In the genomic region with DNA sequence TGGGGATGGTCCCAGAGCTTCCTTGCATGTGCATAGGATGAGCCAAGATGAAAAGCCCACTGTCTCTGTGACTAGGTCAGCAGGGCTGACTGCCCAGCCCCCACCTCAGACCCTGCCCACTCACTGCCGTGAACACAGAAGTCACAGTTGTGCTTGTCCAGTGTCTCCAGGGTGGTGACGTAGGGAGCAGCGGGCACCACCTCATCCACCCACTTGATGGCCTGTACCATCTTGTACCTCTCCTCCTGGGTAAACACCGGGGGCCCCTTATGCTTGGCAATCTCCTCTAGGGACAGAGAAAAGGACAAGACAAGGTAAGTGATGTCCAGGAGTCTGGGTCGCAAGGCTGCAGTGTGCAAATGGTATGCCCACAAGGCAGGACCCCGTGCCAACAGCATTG, we compare ENCODE assay signal across 17 mouse cellular contexts. TPM values are rescaled to one million over a fixed set of nuclear protein-coding genes. Genes with fewer than 3 reads are reported as not detected.
A peak's percentile ranks its signal among the peaks of the same experiment; 100 is the strongest.
DNase-seq lines count a peak whose midpoint lies in the region; ATAC-seq lines count a peak whose summit lies in the region.
"Had no signal": no experiment of that assay in that cellular context is flagged by ENCODE, and none has a peak within 500 bp of the region (broad histone marks: within the 10 kb centered on the region; RNA-seq: fewer than 3 reads in every experiment).

No protein-coding gene starts in this region.

- H3K9me3 ChIP-seq in hindbrain, embryonic 16.5 days (ENCODE audit: control insufficient read depth, low read length) = no peaks in the 10 kb centered on the region
- H3K9me3 ChIP-seq in hindbrain, embryonic 11.5 days (ENCODE audit: control insufficient read depth, low read length) = no peaks in the 10 kb centered on the region
- no peaks in the 10 kb centered on the region for H3K9me3 ChIP-seq in liver, embryonic 13.5 days (replicated peaks)
- H3K9me3 ChIP-seq: heart, embryonic 10.5 days; midbrain, embryonic 15.5 days had no signal

- WGBS in hindbrain, embryonic 16.5 days = 96% methylated on average over 6 of the region's 6 CpGs
- 94% methylated on average over 6 of the region's 6 CpGs for WGBS in hindbrain, embryonic 11.5 days
- WGBS in liver, embryonic 13.5 days (ENCODE audit: insufficient replicate concordance) = 96% methylated on average over 6 of the region's 6 CpGs

- H3K27ac ChIP-seq in hindbrain, embryonic 16.5 days (ENCODE audit: low read depth, low read length) = no peak overlapping the region
- no peak overlapping the region for H3K27ac ChIP-seq in hindbrain, embryonic 11.5 days (ENCODE audit: low read depth, low read length)
- no peak overlapping the region for H3K27ac ChIP-seq in liver, embryonic 13.5 days
- H3K27ac ChIP-seq: heart, embryonic 10.5 days; macrophage; midbrain, embryonic 15.5 days had no signal

- 0 out of 2 replicates have a peak overlapping the region, but pooled peaks have one; percentile 19 for H3K9ac ChIP-seq in hindbrain, embryonic 16.5 days (ENCODE audit: low read depth, low read length)
- H3K9ac ChIP-seq in hindbrain, embryonic 11.5 days (ENCODE audit: low read depth, low read length) = no peak overlapping the region
- peak overlapping the region; percentile 88; the same call in 1 of the 2 replicates for H3K9ac ChIP-seq in liver, embryonic 13.5 days
- H3K9ac ChIP-seq: lung, embryonic 14.5 days; midbrain, embryonic 15.5 days had no signal

- peaks cover 45% of the 10 kb centered on the region for H3K36me3 ChIP-seq in hindbrain, embryonic 16.5 days (ENCODE audit: control insufficient read depth, insufficient read depth, low read length)
- H3K36me3 ChIP-seq in hindbrain, embryonic 11.5 days (ENCODE audit: control insufficient read depth, insufficient read depth, low read length) = peaks cover 11% of the 10 kb centered on the region
- peaks cover 80% of the 10 kb centered on the region for H3K36me3 ChIP-seq in liver, embryonic 13.5 days

- H3K4me2 ChIP-seq in hindbrain, embryonic 16.5 days (ENCODE audit: low read length) = no peak overlapping the region
- H3K4me2 ChIP-seq in hindbrain, embryonic 11.5 days (replicated peaks; ENCODE audit: low read depth, low read length) = no peak overlapping the region
- peak overlapping the region; percentile 90 for H3K4me2 ChIP-seq in liver, embryonic 13.5 days
- H3K4me2 ChIP-seq: lung, embryonic 14.5 days; midbrain, embryonic 15.5 days had no signal

- no peak overlapping the region for H3K4me3 ChIP-seq in hindbrain, embryonic 16.5 days (ENCODE audit: low read length)
- H3K4me3 ChIP-seq in hindbrain, embryonic 11.5 days (ENCODE audit: low read depth, low read length) = no peak overlapping the region
- peak overlapping the region; percentile 19; the same call in 1 of the 2 replicates for H3K4me3 ChIP-seq in liver, embryonic 13.5 days (replicated peaks)
- H3K4me3 ChIP-seq: midbrain, embryonic 15.5 days had no signal

- ATAC-seq in hindbrain, embryonic 16.5 days = no peak
- ATAC-seq in hindbrain, embryonic 11.5 days (ENCODE audit: low FRiP score) = no peak
- ATAC-seq in liver, embryonic 13.5 days (ENCODE audit: low read depth) = no peak
- ATAC-seq: forebrain, embryonic 14.5 days; midbrain, embryonic 15.5 days had no signal

- DNase-seq in hindbrain, embryonic 11.5 days (ENCODE audit: low spot score) = no peak
- peak; percentile 40 for DNase-seq in testis, postnatal 10 days (ENCODE audit: low spot score)
- no peak for DNase-seq in testis, postnatal 14 days (ENCODE audit: low spot score)
- no peak for DNase-seq in liver, embryonic 13.5 days
- DNase-seq in thymus, postnatal 0 days (ENCODE audit: low spot score) = no peak
- DNase-seq in ovary, postnatal 10 days (ENCODE audit: low spot score) = no peak
- DNase-seq: adrenal gland, postnatal 36 days; gastrocnemius, postnatal 36 days; heart, postnatal 14 days; lung, embryonic 14.5 days; right cerebral cortex, postnatal 14 days; thymus, postnatal 4 days had no signal

- H3K27me3 ChIP-seq in hindbrain, embryonic 16.5 days (replicated peaks; ENCODE audit: control insufficient read depth, insufficient read depth, low read length) = no peaks in the 10 kb centered on the region
- H3K27me3 ChIP-seq in hindbrain, embryonic 11.5 days (ENCODE audit: control insufficient read depth, insufficient read depth, low read length) = no peaks in the 10 kb centered on the region
- H3K27me3 ChIP-seq in liver, embryonic 13.5 days = no peaks in the 10 kb centered on the region
- H3K27me3 ChIP-seq: midbrain, embryonic 15.5 days had no signal

- peaks cover 20% of the 10 kb centered on the region for H3K4me1 ChIP-seq in hindbrain, embryonic 16.5 days (ENCODE audit: control insufficient read depth, insufficient read depth, low read depth, low read length)
- H3K4me1 ChIP-seq in hindbrain, embryonic 11.5 days (replicated peaks; ENCODE audit: control insufficient read depth, insufficient read depth, low read length) = peaks cover 4% of the 10 kb centered on the region; the same call in 1 of the 2 replicates
- peaks cover 39% of the 10 kb centered on the region for H3K4me1 ChIP-seq in liver, embryonic 13.5 days (replicated peaks)

RNA-seq across cellular contexts. Expression of a gene that starts 2.6 kb away (rescaled TPM):
- 236 and 242 TPM in 2 replicates for polyA plus RNA-seq in hindbrain, embryonic 16.5 days (2015; fragmentation: Nextera tagmentation; extraction: Ambion mirVana)
- 104 and 105 TPM in 2 replicates for polyA plus RNA-seq in hindbrain, embryonic 11.5 days (2014; fragmentation: Nextera tagmentation; extraction: Ambion mirVana)
- 114 and 116 TPM in 2 replicates for polyA plus RNA-seq in liver, embryonic 13.5 days (2015; fragmentation: Nextera tagmentation; extraction: Ambion mirVana)
- 113 and 114 TPM in 2 replicates for polyA plus RNA-seq in thymus, postnatal 0 days (2015; fragmentation: Nextera tagmentation; extraction: Ambion mirVana)

RNA-seq across cellular contexts. Expression of a gene that starts 6.9 kb away (rescaled TPM):
- polyA plus RNA-seq in hindbrain, embryonic 16.5 days (2015; fragmentation: Nextera tagmentation; extraction: Ambion mirVana) = 0.99 and 1.00 TPM in 2 replicates
- 0.42 TPM in 1 of 2 replicates, not detected in the other for polyA plus RNA-seq in hindbrain, embryonic 11.5 days (2014; fragmentation: Nextera tagmentation; extraction: Ambion mirVana)
- 9.5 and 12.6 TPM in 2 replicates for polyA plus RNA-seq in liver, embryonic 13.5 days (2015; fragmentation: Nextera tagmentation; extraction: Ambion mirVana)
- polyA plus RNA-seq in thymus, postnatal 0 days (2015; fragmentation: Nextera tagmentation; extraction: Ambion mirVana) = 1.6 and 2.1 TPM in 2 replicates
- polyA plus RNA-seq: macrophage had no signal

RNA-seq across cellular contexts. Expression of a gene that starts 9.9 kb away (rescaled TPM):
- 39.4 and 41.3 TPM in 2 replicates for polyA plus RNA-seq in hindbrain, embryonic 16.5 days (2015; fragmentation: Nextera tagmentation; extraction: Ambion mirVana)
- polyA plus RNA-seq in hindbrain, embryonic 11.5 days (2014; fragmentation: Nextera tagmentation; extraction: Ambion mirVana) = 33.2 and 36.6 TPM in 2 replicates
- polyA plus RNA-seq in liver, embryonic 13.5 days (2015; fragmentation: Nextera tagmentation; extraction: Ambion mirVana) = 33.8 and 34.3 TPM in 2 replicates
- polyA plus RNA-seq in thymus, postnatal 0 days (2015; fragmentation: Nextera tagmentation; extraction: Ambion mirVana) = 100 and 108 TPM in 2 replicates

RNA-seq across cellular contexts. Expression of a gene that starts 16.9 kb away (rescaled TPM):
- 194 and 203 TPM in 2 replicates for polyA plus RNA-seq in hindbrain, embryonic 16.5 days (2015; fragmentation: Nextera tagmentation; extraction: Ambion mirVana)
- 195 TPM in 2 replicates for polyA plus RNA-seq in hindbrain, embryonic 11.5 days (2014; fragmentation: Nextera tagmentation; extraction: Ambion mirVana)
- polyA plus RNA-seq in liver, embryonic 13.5 days (2015; fragmentation: Nextera tagmentation; extraction: Ambion mirVana) = 99.1 and 102 TPM in 2 replicates
- 158 and 179 TPM in 2 replicates for polyA plus RNA-seq in thymus, postnatal 0 days (2015; fragmentation: Nextera tagmentation; extraction: Ambion mirVana)

RNA-seq across cellular contexts. Expression of a gene that starts 17.0 kb away (rescaled TPM):
- polyA plus RNA-seq in hindbrain, embryonic 16.5 days (2015; fragmentation: Nextera tagmentation; extraction: Ambion mirVana) = 55.8 and 202 TPM in 2 replicates
- polyA plus RNA-seq in hindbrain, embryonic 11.5 days (2014; fragmentation: Nextera tagmentation; extraction: Ambion mirVana) = 686 and 764 TPM in 2 replicates
- 379 and 416 TPM in 2 replicates for polyA plus RNA-seq in liver, embryonic 13.5 days (2015; fragmentation: Nextera tagmentation; extraction: Ambion mirVana)
- polyA plus RNA-seq in thymus, postnatal 0 days (2015; fragmentation: Nextera tagmentation; extraction: Ambion mirVana) = 571 and 587 TPM in 2 replicates
